ENCODE assay signal across 8 mouse cellular contexts in the genomic region with DNA sequence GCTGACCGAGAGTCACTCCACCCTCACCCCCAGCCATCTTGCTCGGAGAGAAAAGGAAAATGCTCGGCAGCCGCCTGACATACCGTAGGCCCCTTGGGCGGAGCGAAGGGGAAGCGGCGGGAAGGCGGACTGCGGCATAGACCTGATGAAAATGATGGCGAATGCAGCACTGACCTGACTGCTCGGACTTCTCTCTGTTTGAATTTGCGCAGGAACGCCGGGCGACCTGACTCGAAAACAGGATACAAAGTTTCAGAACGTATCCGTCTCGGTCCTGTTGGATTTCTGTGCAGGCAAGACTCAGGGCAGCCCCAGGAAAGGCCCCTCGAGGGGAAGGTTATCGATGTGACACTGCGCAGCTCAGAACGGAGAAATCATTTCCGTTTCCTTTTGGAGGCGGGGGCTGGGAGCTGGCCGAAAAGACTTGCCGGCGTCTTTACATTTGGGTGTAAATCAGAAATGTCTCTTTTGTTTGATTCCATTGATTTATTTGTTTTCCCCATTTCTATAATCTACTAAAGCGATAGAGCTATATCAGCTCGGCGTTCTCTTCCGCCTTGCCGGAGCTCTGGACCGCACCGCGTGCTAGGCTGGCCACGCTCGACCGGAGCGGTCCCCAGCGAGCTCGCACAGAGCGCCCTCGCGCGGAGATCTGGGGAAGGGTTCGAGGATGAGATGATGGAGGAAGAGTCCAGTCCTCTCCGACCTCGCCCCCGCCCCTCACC. TPM values are rescaled to one million over a fixed set of nuclear protein-coding genes. Genes with fewer than 3 reads are reported as not detected.
A peak's percentile ranks its signal among the peaks of the same experiment; 100 is the strongest.
DNase-seq lines count a peak whose midpoint lies in the region; ATAC-seq and TF ChIP-seq lines count a peak whose summit lies in the region.

A gene (minus strand): TSS at position 266 of the 725 bp plus-strand sequence.

- under 1% methylated on average over 52 of the region's 52 CpGs for WGBS in forebrain, embryonic 15.5 days
- under 1% methylated on average over 52 of the region's 52 CpGs for WGBS in lung, adult 2 months

- peak; percentile 21 for TF ChIP-seq POLR2A in ES-Bruce4 (IDR thresholded peaks at IDR 0.05; ENCODE audit: insufficient read depth, low read length)
- peak; percentile 60; the same call in 1 of the 2 replicates for TF ChIP-seq POLR2A in lung, adult 2 months (IDR thresholded peaks at IDR 0.05; ENCODE audit: borderline replicate concordance, extremely low read depth, low read depth, low read length)

- intact Hi-C loops in heart, postnatal 25 days (cut with DNase I): loop anchor here (1.0 to 2.0 kb wide), 2 partner anchors 14 to 31 kb away; no protein-coding TSS in a partner anchor

- H3K4me3 ChIP-seq in ES-Bruce4 (ENCODE audit: low read depth, low read length): peak within 1 kb of the TSS; percentile 99
- peak within 1 kb of the TSS; percentile 89 for H3K4me3 ChIP-seq in forebrain, embryonic 15.5 days
- peak within 1 kb of the TSS; percentile 100 for H3K4me3 ChIP-seq in lung, adult 2 months (replicated peaks; ENCODE audit: extremely low read depth, low read depth, low read length)

- TF ChIP-seq CTCF in ES-Bruce4 (IDR thresholded peaks at IDR 0.05; ENCODE audit: low read depth, low read length): peak; percentile 48
- TF ChIP-seq CTCF in lung, adult 2 months (IDR thresholded peaks at IDR 0.05; ENCODE audit: insufficient read depth, low read length): peak; percentile 56

- TF ChIP-seq EP300 in ES-Bruce4 (IDR thresholded peaks at IDR 0.05; ENCODE audit: insufficient read depth, low read depth, low read length): no peak

- ATAC-seq in forebrain, embryonic 15.5 days (replicated peaks): peak; percentile 95
- ATAC-seq in neutrophil, adult 5-6 weeks (ENCODE audit: extremely low read depth, insufficient number of reproducible peaks, low FRiP score, poor library complexity, severe bottlenecking): peak; percentile 89

- peaks cover 25% of the 10 kb centered on the region for H3K36me3 ChIP-seq in ES-Bruce4 (ENCODE audit: control insufficient read depth, insufficient read depth, low read length, poor library complexity, severe bottlenecking)
- H3K36me3 ChIP-seq in forebrain, embryonic 15.5 days: peaks cover 23% of the 10 kb centered on the region

- no peaks in the 10 kb centered on the region for H3K27me3 ChIP-seq in ES-Bruce4 (ENCODE audit: control insufficient read depth, insufficient read depth, low read length, poor library complexity, severe bottlenecking)
- no peaks in the 10 kb centered on the region for H3K27me3 ChIP-seq in forebrain, embryonic 15.5 days

- peak within 1 kb of the TSS; percentile 59 for H3K27ac ChIP-seq in ES-Bruce4 (ENCODE audit: insufficient read depth, low read length)
- H3K27ac ChIP-seq in forebrain, embryonic 15.5 days (replicated peaks): peak within 1 kb of the TSS; percentile 89

- no peaks in the 10 kb centered on the region for H3K4me1 ChIP-seq in ES-Bruce4 (ENCODE audit: control insufficient read depth, insufficient read depth, low read length)
- H3K4me1 ChIP-seq in forebrain, embryonic 15.5 days: peaks cover 9% of the 10 kb centered on the region; the same call in 1 of the 2 replicates
- H3K4me1 ChIP-seq in lung, adult 2 months (ENCODE audit: control insufficient read depth, insufficient read depth, low read length): no peaks in the 10 kb centered on the region

- H3K4me2 ChIP-seq in forebrain, embryonic 15.5 days (replicated peaks): peak within 1 kb of the TSS; percentile 64

- H3K9me3 ChIP-seq in ES-Bruce4 (replicated peaks; ENCODE audit: control insufficient read depth, insufficient read depth, low read length, poor library complexity, severe bottlenecking): no peaks in the 10 kb centered on the region
- H3K9me3 ChIP-seq in forebrain, embryonic 15.5 days: no peaks in the 10 kb centered on the region

- peak; percentile 90 for DNase-seq in cerebellum, adult 11 months
- peak; percentile 77 for DNase-seq in heart, postnatal 25 days (ENCODE audit: low spot score)
- DNase-seq in layer of hippocampus, adult 18-20 months (ENCODE audit: low spot score in 2 of 2): peak; percentile 84 to 86
- peak; percentile 76 for DNase-seq in lung, adult 2 months
- DNase-seq in thymus, adult 18-20 months: peak; percentile 49 to 82

- H3K9ac ChIP-seq in ES-Bruce4 (ENCODE audit: low read depth, poor library complexity, severe bottlenecking): peak within 1 kb of the TSS; percentile 87
- H3K9ac ChIP-seq in forebrain, embryonic 15.5 days (replicated peaks): peak within 1 kb of the TSS; percentile 87

RNA-seq across cellular contexts. Expression of the gene that starts here (rescaled TPM):
- polyA plus RNA-seq in ES-Bruce4 (2011; ENCODE audit: insufficient read depth, insufficient read length, low read depth, missing spikeins): 273 and 285 TPM in 2 replicates
- polyA plus RNA-seq in forebrain, embryonic 15.5 days (2015; fragmentation: Nextera tagmentation; extraction: Ambion mirVana): 106 and 107 TPM in 2 replicates
- total RNA-seq in heart, postnatal 25 days (2021): 100 to 1,000 TPM in 1 of 2 experiments, 10 to 100 TPM in 1; 90.8 to 166 TPM
- 100 to 1,000 TPM; 120 to 235 TPM for total RNA-seq in layer of hippocampus, adult 18-20 months (2021)
- 22.1 and 32.8 TPM in 2 replicates for polyA plus RNA-seq in lung, adult 2 months (2012; rRNA removed)
- 69.7 and 81.2 TPM in 2 replicates for total RNA-seq in neutrophil, adult 5-6 weeks (2017)

Comparison
In these comparisons a context has a peak if more than half of its experiments do, and no peak if none do; other contexts are left out.
1. Peak in every context shown above with its lines: DNase-seq, ATAC-seq, H3K4me3 ChIP-seq and H3K27ac ChIP-seq.